Mouse (Mus musculus): ENCODE measurements around the gene Lhfpl4. TPM values are rescaled to one million over a fixed set of nuclear protein-coding genes. Genes with fewer than 3 reads are reported as not detected.

Lhfpl4 gene
- total RNA-seq, 1 experiment from 2014 or later, result not detected

DNA sequence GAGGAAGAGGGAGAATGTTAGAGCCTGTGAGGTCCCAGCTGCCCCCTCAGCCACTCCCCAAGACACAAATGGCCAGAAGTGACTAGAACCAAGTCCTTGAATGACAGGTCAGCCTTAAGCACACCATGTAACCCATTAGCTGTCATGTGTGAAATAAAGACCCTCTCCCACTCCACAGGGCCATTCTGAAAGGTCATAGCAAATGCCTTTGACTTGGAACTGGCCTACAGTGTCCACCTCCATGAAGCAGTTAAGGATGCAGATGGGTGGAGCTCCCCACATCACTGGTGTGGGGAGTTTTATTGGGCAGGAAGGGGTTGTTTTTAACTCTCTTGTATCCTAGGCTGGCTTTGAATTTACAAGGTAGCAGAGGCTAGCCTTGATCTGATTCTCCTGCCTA is 23.2 kb downstream of the Lhfpl4 start:
- no peak for ATAC-seq (ENCODE audit: extremely low read depth, insufficient number of reproducible peaks, low FRiP score, poor library complexity, severe bottlenecking)

DNA sequence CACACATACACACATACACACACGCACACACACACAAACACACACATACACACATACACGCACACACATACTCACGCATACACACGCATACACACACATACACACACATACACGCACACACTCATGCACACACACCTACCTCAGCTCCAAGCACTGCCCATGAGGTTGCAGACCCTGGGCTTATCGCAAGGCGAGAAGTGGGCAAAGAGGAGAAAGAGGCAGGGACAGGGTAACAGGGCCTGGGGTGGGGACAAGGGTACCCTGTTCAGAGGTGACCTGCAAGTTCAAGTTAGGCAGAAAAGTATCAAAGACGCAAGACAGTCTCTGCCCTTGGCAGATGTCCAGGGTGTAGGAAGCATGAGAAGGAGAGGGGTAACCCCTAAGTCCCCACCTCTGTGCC is 24.5 kb downstream of the Lhfpl4 start:
- ATAC-seq (ENCODE audit: extremely low read depth, insufficient number of reproducible peaks, low FRiP score, poor library complexity, severe bottlenecking), result no peak

DNA sequence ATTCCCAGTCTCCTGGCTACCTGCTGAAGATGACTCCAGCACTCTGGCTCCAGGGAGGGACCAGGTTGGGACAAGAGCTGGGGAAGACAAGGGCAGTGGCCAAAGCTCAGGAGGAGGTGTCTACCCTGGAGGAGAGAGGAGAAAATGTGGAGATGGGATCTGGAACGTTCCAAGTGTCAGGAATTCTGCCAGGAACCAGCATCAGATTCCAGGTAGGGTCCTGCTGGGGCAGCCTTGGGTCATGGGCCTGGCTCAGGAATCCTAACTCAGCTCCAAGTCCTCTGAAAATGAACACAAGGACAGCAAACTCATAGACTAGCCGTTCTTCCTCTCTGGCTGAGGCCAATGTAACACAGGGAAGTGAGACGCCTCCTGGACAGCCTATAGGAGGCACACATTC is 25.3 kb downstream of the Lhfpl4 start:
- no peak for ATAC-seq (ENCODE audit: extremely low read depth, insufficient number of reproducible peaks, low FRiP score, poor library complexity, severe bottlenecking)

DNA sequence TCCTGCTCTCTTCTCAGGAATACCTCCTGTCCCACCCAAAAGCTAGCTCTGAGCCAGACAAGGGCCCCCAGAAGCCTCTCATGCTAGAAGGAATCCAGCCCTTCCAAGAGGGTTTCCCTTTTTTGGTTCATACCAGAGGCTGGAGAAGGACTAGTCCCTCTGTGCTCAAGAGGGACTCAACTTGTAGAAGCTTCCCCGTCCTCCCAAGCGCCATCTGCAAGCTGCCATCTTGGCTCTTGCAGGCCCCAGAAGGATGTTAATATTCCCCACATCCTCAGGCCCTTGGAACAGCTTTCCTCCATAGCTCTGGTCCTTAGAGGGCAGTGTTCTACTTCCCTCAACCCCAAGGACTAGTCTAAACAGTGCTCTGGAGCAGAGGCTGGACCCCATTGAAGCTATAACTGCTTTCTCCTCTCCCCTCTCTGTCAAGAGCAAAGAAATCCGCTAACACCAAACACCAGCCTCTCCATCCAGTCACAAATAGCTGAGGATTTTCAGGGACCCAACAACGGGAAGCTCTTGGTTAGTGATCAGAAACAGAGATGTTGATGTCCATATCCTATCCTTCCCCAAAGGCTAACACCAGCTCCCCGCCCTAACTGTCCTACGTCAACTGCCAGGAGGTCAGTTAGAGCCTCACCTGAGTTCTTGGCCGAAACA is 26.7 kb downstream of the Lhfpl4 start:
- ATAC-seq (ENCODE audit: extremely low read depth, insufficient number of reproducible peaks, low FRiP score, poor library complexity, severe bottlenecking), result no peak

DNA sequence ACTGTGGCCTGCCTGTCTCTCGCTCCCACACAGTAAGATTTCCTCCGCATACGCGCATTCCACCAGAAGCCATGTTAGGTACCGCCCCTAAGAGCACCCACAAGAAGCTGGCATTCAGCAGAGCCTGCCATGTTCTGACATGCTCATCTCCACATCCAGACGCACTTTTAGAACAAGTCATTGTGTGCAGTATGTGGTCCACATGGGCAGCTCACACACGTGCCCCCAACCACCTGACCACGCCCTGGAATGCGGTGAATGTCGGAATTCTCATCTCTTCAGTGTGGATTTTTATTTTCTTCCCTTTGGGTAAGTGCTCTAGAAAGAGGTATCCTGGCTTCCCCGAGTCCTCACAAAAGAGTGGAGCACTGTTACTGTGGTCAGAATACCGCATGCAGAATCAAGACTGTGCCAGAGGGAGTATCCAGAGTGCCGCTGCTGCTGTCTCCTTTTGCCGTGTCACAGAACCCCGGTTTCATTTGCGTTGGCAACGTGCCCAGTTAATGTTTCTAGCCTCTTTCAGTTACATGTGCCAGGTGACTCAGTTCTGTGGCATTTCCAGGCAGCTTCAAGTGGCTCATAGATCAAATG is 28.4 kb downstream of the Lhfpl4 start:
- ATAC-seq (ENCODE audit: extremely low read depth, insufficient number of reproducible peaks, low FRiP score, poor library complexity, severe bottlenecking), result no peak

DNA sequence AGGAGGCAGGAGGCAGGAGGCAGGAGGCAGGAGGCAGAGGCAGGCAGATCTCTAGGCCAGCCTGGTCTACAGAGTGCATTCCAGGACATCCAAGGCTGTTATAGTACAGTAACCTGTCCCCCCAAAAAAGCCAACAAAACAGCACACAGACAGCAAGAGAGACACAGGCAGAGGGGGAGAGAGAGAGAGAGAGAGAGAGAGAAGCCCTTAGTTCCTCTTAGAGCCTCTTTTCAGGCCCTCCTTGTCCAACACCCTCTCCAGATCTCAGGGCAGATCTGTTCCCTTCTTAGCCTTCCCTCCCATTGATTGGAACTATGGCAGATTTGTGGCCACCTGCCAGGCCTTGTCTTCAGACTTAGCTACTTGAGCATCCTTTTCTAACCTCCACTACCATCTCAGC is 31.7 kb downstream of the Lhfpl4 start:
- ATAC-seq (ENCODE audit: extremely low read depth, insufficient number of reproducible peaks, low FRiP score, poor library complexity, severe bottlenecking), result no peak

DNA sequence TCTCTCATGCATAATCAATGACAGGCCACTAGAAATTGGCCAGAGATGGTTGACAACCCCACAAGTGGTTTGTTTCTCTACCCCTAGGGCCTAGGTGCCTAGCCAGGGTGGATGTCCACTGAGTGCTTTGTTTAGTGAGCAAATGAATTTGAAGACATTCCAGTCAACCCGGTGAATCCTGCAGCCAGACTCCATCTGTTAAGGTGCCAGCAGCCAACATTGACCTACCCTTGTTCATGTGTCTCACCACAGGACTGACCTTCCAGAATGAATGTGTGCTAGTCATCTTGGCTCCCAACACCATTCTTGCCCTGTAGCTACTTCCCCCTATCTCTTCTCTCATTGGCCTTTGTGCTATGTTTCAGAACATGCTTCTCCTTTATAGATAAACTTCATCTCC is 33.2 kb downstream of the Lhfpl4 start:
- ATAC-seq (ENCODE audit: extremely low read depth, insufficient number of reproducible peaks, low FRiP score, poor library complexity, severe bottlenecking), result no peak

DNA sequence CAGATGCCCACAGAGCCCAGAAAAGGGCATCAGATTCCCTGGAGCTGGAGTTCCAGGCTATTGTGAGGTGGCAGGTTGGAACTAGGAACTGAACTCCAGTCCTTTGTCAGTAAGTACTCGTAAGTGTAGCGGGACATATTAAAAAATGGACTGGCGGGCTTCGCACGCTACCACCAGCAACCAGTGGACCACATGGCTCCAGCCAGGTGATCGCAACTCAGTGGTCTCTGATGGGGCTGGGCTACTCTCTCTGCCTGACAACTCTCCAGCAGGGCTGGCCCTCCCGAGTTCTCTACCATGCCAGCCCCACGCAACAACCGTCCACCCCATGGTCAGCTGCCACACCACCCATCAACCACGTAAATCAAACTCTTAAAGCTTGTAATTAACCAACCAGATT is 35.1 kb downstream of the Lhfpl4 start:
- ATAC-seq (ENCODE audit: extremely low read depth, insufficient number of reproducible peaks, low FRiP score, poor library complexity, severe bottlenecking), result no peak

DNA sequence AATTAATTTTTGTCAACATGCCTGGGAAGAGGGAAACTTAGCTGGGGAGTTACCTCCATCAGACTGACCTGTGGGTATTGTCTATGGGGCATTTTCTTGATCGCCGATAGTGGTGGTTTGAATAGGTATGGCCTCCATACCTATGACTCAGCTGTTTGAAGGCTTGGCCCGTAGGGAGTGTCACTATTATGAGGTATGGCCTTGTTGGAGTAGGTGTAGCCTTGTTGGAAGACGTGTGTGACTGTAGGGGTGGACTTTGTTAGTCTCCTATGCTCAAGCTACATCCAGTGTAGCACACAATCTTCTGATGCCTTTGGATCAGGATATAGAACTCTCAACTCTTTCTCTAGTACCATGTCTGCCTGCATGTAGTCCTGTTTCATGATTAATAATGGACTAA is 39.1 kb downstream of the Lhfpl4 start:
- no peak for ATAC-seq (ENCODE audit: extremely low read depth, insufficient number of reproducible peaks, low FRiP score, poor library complexity, severe bottlenecking)

DNA sequence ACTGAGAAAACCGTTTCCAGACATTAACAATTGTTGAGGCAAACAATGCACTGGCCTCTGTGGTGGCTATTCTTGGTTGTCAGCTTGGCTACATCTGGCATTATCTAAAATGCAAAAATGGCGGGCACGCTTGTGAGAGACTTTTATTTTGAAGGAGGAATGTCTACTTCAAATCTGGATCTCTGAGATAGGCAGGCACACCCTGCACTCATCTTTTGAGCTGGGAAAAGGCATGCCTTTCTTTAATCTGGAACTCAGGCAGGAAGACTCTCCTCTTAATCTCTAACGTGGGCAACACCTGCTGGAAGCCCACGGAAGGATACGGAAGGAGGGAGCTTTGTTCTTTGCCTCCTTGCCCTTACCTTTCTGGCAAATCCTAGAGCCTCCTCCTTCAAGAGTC is 40.3 kb downstream of the Lhfpl4 start:
- ATAC-seq (ENCODE audit: extremely low read depth, insufficient number of reproducible peaks, low FRiP score, poor library complexity, severe bottlenecking), result no peak

DNA sequence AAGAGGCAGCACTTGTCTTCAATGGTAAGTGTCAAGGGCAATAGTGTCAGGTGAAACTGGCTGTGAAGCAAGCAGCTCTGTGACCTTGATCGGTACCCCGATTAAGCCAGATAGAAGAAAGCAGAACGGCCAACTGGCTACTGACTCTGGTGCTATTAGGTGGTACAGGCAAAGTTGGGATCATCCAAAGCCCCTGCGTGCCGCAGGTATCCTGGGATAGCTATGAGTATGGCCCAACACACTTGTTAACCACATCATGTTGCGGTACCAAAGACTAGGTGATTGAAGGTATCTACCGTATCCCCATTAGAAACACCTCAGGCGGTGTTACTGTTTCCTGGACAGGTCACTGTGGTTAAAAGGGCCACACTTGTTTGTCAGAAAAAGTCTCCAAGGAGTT is 41.1 kb downstream of the Lhfpl4 start:
- ATAC-seq (ENCODE audit: extremely low read depth, insufficient number of reproducible peaks, low FRiP score, poor library complexity, severe bottlenecking), result no peak

DNA sequence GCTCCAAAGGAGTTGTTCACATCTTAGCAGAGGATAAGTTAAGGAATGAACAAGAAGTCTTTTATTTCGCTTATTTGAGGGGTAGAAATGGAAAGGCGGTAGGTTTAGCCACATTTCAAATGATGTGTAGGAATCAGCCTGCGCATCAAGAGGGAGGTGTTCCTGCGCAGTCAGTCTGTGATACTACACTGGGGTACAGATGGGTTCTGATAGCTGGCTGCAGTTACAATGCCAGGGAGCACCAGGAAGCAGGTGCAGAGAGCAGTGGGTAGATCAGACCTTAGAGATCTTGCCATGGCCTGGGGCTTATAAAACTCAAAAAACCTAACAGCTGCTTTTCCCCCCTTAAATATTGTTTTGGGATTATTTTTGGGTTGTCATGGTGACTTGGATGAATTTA is 49.9 kb downstream of the Lhfpl4 start:
- no peak for ATAC-seq (ENCODE audit: extremely low read depth, insufficient number of reproducible peaks, low FRiP score, poor library complexity, severe bottlenecking)

DNA sequence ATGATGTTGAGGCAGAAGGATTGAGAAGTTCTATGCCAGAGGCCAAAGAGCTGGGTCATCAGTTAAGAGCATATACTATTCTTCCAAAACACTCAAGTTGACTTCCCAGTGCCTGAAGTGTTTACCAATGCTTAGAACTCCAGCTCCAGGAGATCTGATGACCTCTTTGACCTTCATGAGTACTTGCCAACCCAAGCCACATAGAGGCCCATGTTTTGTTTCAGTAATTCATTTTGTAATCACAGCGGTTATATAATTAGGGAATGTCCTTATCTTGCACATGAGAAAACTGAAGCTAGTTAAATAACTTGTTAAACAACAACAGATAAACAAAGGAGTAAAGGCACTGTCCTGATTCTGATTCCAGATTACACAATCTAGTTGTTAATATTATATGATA is 50.4 kb downstream of the Lhfpl4 start:
- ATAC-seq (ENCODE audit: extremely low read depth, insufficient number of reproducible peaks, low FRiP score, poor library complexity, severe bottlenecking), result no peak

DNA sequence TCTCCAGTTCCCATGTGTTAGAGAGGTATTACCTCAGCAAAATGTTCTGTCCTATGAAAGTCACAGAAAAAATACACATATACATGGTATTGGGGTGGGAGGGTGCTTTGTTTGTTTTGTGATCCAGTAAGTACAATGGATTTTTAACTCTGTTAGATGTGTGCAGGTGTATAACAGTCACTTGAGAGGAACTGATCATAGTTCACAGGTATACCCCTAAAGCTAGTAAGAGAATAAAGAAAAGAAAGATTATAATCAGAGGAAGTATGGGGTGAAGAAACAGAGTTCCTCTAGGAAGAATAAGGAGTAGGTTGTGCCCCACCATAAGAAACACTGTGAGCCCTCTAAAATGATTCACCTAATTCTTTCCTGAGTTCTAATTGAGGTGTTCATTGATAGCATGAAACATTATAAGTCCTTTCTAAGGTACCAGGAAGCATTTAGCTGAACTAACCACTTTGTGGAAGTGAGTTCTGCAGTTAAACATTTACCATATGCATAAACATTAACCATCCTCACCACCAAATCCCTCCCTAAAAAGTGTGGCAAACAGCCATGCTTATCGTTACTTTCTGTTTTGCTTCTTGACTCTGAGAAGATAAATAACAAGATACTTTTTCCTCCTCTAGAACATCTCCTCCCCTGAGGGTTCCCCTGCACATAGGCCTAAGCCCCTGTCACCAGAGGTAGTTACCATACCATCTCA is 53.6 kb downstream of the Lhfpl4 start:
- ATAC-seq (ENCODE audit: extremely low read depth, insufficient number of reproducible peaks, low FRiP score, poor library complexity, severe bottlenecking), result no peak

DNA sequence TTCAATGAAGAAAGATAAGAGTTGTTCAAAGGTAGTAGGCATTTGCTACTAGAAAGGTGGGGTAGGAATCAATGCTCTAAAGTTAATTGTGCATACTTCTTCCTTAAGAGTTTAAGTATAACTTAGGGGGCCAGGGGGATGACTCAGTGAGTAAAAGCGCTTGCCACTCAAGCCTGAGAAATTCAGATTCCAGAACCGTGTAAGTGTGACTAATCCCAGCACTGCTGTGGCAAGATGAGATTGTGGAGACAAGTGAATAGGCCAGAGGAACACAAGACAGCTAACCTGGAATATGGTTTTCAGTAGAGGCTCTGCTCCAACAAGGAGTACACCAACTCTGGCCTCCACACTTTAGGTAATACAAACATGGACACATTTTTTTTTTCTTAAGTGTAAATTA is 61.8 kb downstream of the Lhfpl4 start:
- ATAC-seq (ENCODE audit: extremely low read depth, insufficient number of reproducible peaks, low FRiP score, poor library complexity, severe bottlenecking), result no peak

DNA sequence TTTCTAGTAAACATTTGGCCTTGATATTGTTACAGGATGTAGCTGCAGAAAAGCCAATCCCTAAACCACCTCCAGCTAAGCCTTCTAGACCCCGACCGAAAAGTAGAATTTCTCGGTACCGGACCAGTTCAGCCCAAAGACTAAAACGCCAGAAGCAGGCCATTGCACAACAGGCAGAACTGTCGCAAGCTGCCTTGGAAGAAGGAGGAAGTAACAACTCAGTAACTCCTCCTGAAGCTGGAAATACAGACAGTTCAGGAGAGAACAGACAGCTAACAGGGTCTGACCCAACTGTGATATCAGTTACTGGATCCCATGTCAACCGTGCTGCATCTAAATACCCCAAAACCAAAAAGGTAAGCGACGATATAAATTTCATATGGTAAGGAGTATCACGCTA is 74.4 kb downstream of the Lhfpl4 start:
- peak; percentile 67; the same call in 1 of the 2 replicates for ATAC-seq (ENCODE audit: extremely low read depth, insufficient number of reproducible peaks, low FRiP score, poor library complexity, severe bottlenecking)

Other genes starting within 250 kb of the Lhfpl4 start
- gene Srgap3, start 248.1 kb downstream of the Lhfpl4 start, total RNA-seq (2017), result 0.12 and 0.25 TPM in 2 replicates
- 55.4 and 65.8 TPM in 2 replicates for gene Thumpd3, start 149.2 kb downstream of the Lhfpl4 start, total RNA-seq (2017)
- 106 and 118 TPM in 2 replicates for gene Setd5, start 118.0 kb downstream of the Lhfpl4 start, total RNA-seq (2017)
- 53.1 and 63.1 TPM in 2 replicates for gene Mtmr14, start 42.5 kb upstream of the Lhfpl4 start, total RNA-seq (2017)
- 1.2 and 1.6 TPM in 2 replicates for gene Cpne9, start 86.9 kb upstream of the Lhfpl4 start, total RNA-seq (2017)
- 62.6 and 63.0 TPM in 2 replicates for gene Brpf1, start 111.8 kb upstream of the Lhfpl4 start, total RNA-seq (2017)
- 6.0 and 9.5 TPM in 2 replicates for gene Ogg1, start 131.6 kb upstream of the Lhfpl4 start, total RNA-seq (2017)
- gene Camk1, start 148.6 kb upstream of the Lhfpl4 start, total RNA-seq (2017), result 24.4 and 25.4 TPM in 2 replicates
- gene Tada3, start 182.5 kb upstream of the Lhfpl4 start, total RNA-seq (2017), result 27.2 and 31.6 TPM in 2 replicates
- gene Arpc4, start 182.7 kb upstream of the Lhfpl4 start, total RNA-seq (2017), result 169 and 173 TPM in 2 replicates
- 29.3 and 38.9 TPM in 2 replicates for gene Ttll3, start 193.9 kb upstream of the Lhfpl4 start, total RNA-seq (2017)
- gene Rpusd3, start 224.0 kb upstream of the Lhfpl4 start, total RNA-seq (2017), result 5.1 and 7.6 TPM in 2 replicates
- not detected in 2 replicates for gene Cidec, start 240.4 kb upstream of the Lhfpl4 start, total RNA-seq (2017)
- gene Jagn1, start 247.2 kb upstream of the Lhfpl4 start, total RNA-seq (2017), result 6.2 and 7.7 TPM in 2 replicates

All from neutrophil, adult 5-6 weeks (primary cell).